Mouse (Mus musculus) brain, embryonic 14.5 days (tissue): ENCODE data around the gene Tln2.

Source experiments
- CTCF ChIP-seq: fragments of 200-500 bp; IDR thresholded peaks from 2 replicates; pipeline ENCODE4 v1.5.1; 2012; ENCODE audit warnings: inconsistent platforms, mild to moderate bottlenecking, moderate library complexity, borderline replicate concordance; ENCODE audit not compliant: insufficient read depth, insufficient read length; ENCODE audit errors: extremely low read depth
- POLR2A ChIP-seq: fragments of 200-500 bp; IDR thresholded peaks from 2 replicates; pipeline ENCODE4 v1.6.1; 2012; ENCODE audit warnings: mild to moderate bottlenecking, inconsistent platforms, borderline replicate concordance; ENCODE audit not compliant: poor library complexity, insufficient read depth, insufficient read length, severe bottlenecking; ENCODE audit errors: extremely low read depth

GRCm38 (mm10) chr9:67533260-67533659, 26.2 kb downstream of the Tln2 start:
- TF ChIP-seq CTCF (no peak), POLR2A (no peak)
